Mouse (Mus musculus): ENCODE measurements around the gene Dab2ip.

Dab2ip gene

DNA sequence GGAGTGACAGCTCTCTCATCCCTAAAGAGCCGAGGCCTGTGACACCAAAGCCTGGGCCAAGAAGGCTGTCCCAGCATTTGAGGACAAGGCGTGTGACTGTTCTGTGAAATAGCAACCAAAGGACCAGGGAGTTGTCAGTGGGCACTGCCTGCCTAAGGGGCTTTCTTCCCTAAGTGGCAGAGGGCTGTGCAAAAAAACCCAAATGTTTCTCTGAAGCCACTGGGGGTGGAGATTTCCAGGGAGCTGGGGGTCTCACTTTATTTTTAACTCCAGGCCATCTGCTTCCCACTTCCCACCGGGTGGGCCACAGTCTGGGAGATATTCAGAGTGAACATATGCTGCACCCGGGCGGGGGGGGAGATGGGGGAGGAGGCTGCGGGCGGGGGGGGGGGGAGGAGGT is 188.6 kb downstream of the Dab2ip start:
- peak in 1 of 2 experiments; percentile 36 for DNase-seq (ENCODE audit: low spot score in 2 of 2)

DNA sequence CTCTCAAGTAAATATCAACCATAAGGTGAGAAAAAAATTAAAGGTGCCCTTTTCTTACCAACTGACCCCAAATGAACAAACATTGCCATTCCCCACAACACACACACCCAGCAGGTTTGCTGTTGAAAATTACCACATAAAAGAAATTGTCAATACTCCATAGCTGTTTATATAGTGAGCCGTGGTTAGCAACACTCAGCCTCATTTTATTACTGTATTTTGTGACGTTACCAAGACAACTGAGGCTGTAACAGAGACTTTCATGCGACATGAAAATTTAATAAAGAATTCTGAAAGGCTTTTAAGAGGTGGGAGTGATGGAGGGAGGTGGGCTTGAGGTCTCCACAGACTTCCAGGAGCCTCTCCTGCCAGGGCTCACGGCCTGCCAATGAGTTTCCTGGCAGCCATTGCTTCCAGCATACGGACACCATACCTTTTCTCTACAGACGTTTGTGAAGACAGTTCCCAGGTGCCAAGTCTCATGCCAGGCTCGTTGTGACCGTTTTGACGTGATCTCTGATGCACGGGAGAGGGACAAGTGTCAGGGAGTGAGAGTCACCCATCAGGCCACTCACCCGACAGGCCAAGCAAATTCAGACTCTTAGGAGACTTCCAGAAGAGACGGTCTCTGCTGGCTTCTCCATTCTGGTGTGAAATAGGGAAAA is 189.4 kb downstream of the Dab2ip start:
- no peak for DNase-seq (ENCODE audit: low spot score in 2 of 2)

DNA sequence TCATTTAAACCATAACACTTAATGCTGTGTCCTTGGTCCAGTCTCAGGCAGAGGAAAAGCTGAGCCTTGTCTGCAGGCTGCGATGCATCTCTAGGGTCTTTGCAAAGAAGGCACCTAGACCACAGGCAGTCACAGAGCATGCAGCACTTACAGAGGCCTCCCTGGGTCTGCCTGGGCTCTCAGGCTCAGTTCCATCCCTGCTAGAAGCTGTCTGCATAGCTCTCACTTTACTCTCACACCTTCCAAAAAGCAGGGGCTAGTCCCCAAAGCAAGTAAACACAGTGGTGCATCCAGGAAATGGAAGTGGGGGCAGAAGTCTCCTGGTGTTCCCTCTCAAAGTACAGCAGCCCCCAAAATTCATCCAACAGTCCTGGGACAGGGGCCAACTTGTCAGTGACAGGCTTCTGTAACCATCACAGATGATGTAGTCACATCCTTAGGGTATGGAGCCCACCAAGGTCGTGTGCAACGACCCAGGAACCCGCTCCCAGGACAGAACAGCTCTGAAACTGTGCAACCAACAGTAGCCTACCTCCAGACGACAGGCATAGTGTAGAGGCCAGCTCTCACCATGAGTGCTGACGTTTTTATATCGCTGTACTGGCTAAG is 192.6 kb downstream of the Dab2ip start:
- no peak for DNase-seq (ENCODE audit: low spot score in 2 of 2)

DNA sequence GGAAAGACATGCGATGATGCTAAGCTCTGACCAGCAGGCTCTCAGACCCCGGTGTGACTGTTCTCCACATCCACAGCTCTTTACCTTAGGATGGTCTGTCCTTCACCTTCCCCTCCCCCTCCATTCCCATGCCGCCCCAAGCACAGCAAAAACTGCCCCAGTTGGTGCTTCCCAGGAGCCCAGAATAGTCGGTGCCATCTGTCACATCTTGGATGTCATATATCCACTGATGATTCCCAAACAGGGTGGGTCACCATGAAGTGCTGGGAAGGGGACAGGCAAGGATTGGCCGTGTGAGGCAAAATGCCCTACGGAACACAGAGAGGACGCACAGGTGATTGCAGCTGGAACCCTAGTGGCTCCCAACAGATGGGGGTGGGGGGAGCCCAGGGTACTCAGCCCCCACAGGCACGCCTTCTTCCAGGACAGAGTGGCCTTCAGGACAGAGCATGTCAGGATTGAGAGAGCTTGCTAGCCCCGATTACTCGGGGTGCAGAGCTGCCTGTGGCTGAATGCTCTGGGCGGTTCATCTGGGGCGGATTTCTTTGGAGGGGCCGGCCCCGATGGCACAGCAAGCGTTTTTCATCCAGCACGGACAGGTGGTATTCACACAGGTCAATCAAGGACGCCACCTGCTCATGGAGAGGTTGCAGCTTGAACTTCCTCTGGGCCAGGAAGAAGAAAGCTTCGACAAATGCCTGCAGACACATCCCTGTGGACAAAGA is 193.9 kb downstream of the Dab2ip start:
- DNase-seq (ENCODE audit: low spot score in 2 of 2), result no peak

DNA sequence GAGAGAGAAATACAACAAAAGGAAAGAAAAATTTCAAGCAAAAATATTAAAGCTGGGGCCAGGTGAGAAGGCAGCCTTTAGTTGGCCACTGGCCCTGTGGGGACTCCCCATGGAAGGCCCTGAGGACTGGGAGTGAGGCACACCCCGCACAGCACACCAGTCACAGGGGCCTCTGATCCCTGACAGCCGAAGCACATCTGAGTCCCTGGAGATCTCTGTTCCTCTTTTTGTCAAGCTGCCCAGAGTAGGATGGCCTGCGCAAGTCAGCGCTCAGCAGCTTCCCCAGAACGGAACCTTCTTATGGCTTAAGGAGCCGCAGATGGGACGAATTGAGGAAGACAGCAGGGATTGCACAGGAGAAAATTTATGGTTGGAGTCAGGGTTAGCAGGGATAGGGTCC is 198.4 kb downstream of the Dab2ip start:
- no peak for DNase-seq (ENCODE audit: low spot score in 2 of 2)

DNA sequence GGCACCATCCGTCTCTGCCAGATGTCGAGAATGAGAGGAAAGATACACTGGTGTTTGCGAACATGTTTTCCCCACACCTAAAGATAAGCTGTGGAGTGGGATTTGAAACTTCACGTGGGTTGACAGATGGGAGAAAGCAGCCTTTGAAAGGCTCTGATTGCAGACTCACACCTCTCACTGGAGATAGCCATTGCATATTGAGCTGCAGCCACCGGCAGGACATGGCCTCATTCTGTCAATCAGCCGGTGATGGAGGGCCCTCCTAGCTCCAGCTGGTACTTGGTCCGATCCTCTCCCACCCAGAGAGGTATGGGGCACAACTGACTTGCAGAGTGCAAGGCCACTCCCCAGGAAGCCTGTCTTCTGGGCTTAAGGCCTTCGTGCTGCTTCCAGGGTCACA is 202.3 kb downstream of the Dab2ip start:
- DNase-seq (ENCODE audit: low spot score in 2 of 2), result no peak

DNA sequence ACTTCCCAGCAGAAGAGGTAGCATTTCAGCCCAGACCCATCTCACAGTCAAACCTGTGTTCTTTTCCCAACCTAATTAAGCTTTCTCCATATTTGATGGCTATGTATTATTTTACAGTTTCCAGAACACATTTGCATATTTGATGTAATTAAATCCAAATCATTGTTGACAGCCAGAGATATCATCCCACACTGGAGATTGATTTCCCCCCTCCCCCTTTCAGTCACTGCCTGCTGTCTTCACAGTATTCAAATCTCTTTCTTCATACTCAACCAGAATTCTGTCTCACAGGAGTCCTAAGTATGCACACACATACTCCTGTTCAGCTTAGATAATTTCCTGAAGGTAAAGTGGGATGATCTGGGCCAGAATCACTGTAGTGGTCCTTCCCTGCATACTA is 202.8 kb downstream of the Dab2ip start:
- no peak for DNase-seq (ENCODE audit: low spot score in 2 of 2)

DNA sequence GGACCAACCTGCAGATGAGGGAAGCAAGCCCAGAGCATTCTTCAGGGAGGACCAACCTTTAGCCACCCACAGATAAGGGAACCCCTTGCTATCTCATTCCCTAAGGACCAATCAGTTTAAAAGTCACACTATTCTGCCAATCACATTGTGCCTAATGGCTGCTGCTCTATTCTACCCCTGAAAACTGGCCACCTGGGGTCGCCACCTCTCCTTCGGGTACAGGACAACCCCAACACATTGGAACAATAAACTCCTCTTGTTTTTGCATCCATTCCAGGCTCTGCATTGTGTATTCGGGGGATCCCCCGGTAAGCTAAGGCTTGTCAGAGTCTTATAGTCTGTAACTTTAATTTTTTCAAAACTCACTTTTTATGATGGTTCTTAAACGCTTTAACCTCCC is 203.4 kb downstream of the Dab2ip start:
- DNase-seq (ENCODE audit: low spot score in 2 of 2), result no peak

DNA sequence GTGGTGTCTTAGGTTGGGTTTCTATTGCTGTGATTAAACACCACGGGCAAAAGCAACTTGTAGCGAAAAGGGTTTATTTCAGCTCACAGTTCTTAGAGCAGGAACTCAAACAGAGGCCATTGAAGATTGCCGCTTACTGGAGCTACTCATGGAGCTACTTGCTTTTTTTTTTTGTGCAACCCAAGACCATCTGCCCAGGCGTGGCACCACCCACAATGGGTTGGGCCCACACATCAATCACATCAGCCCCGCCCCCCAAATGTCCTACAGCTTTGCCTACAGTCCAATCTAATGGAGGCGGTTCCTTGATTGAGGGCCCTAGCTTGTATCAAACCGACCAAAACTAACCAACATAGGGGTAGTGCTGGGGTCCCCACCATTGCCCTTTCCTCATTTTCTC is 205.8 kb downstream of the Dab2ip start:
- no peak for DNase-seq (ENCODE audit: low spot score in 2 of 2)

DNA sequence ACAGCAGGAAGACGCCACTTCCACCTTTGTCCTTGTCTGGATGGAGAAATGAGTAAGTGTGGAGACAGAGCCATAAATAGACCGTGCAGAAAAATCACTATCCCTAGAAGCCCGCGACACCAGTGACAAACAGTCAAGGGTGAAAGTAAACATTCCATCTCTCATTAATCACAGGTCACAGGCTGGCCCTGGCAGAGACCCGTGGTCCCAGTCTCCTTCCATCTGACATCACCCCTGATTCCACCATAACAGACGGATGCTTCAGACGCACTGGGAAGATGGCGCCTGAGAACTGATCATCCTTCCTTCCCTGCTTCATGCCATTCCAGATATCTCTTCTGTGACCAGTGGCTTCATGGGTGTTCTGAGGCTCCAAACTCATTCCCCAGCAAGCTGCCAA is 206.3 kb downstream of the Dab2ip start:
- DNase-seq (ENCODE audit: low spot score in 2 of 2), result no peak

DNA sequence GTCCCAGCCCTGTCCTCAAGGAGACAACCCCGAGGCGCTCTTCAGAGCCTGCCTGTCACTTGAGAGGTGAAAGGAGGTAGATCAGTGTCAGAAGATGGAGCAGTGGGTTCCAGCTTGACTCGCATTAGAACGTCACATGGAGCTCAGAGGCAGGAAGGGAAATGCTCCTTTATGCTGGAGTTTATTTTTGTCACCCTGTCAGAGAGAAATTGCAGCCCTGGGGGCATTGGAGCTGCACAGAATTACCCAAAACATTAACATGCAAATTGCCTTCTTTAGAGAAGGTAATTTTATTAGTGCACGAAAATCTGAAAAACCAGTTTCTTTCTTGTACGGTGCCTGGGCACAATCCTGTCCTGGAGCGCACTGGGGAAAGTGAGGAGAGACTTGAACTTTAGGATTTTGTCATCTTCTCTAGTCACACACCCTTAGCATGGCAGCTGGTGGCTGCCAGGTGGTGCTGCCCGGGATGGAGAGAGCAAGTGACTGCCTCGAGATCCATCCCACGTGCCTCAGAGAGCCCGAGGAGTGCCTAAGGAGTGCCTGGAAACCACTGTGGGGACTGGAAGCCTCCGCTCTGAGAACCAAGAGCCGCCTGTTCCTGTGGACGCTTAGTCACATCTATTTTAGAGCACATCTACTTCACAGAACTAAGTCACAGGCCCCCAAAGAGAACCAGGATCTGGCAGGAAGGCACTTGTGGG is 209.9 kb downstream of the Dab2ip start:
- DNase-seq (ENCODE audit: low spot score in 2 of 2), result no peak

DNA sequence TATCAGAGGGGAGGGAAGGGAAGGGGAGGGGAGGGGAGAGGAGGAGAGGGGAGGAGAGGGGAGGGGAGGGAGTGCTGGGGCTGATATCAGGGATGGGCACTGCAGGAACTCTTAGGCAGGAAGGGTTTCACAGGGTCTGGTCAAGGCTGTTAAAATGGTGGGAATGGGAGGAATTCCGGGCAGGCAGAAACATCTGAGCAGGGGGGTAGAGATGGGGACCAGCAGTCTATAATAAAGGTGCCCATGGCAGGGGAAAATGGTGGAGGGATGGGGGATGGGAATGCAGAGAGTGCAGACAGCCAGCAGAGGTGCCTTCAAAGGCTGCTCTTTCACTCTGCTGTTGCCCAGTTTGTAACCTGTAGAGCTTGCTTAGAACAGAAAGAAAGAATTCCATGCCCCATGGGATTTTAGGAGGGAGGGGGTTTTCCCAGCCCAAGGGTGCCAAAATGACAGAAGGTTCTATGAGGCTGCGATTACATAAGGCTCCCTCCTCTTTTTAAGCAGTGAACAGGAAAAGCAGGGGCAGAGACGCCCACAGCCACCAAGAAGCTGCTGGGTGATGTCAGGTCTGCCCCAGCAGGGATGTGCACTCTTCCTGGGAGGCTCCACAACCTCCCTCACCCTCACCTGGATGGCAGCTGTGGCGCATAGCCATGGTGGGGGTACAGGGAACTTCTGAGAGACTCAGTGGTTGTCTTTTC is 210.6 kb downstream of the Dab2ip start:
- DNase-seq (ENCODE audit: low spot score in 2 of 2), result no peak

DNA sequence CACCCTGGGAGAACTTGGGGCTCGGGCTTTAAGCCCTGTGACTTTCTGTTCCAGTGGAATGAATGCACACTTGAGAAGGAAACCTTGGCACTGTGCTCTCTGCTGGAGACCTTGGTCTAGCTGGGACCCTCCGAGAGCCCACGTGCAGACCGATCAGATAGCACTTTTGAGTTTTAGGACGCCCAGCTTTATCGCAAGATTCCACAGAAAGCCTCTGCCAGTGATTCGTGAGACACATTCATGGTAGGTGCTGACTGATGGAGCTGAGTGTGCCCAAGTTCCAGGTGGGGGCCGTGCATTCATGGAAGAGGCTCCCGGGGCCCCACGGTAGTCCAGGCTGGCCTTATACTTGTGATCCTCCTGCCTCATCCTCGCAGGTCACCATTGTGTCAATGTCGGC is 211.3 kb downstream of the Dab2ip start:
- DNase-seq (ENCODE audit: low spot score in 2 of 2), result no peak

DNA sequence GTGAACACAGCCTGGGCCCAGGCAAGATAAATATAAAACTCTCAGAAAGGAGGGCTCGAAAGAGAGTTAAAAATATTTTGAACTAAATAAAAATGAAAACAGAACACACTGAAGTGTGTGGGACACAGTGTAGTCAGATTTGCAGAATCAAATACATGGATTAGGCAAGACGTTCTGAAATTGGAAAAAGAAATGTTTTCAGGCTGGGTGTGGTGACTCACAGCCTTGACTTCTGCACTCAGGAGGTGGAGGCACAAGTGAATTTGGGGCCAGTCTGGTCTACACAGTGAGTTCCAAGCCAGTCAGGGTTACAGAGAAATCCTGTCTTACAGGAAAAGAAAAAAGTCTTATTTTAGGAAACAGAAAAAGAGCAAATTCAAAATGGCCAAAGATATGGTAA is 212.5 kb downstream of the Dab2ip start:
- no peak for DNase-seq (ENCODE audit: low spot score in 2 of 2)

DNA sequence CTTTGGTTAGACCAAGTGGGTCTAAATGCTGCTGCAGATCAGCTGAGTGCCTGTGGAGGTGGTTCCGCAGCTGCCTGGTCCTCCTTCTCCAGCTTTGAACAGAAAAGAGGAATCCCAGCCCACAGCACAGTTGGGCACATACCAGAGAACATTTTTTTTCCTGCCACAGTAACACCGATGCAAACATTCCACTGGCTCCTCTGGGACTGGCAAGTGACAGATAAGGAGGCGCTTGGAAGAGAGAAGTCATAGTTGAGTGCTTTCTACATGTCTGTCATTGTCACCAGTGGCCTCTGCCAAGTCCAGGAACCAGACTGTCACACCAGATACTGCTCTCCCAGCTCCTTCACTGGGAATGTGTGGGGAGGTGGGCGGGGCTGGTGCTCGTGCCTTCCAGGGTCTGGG is 217.6 kb downstream of the Dab2ip start:
- DNase-seq (ENCODE audit: low spot score in 2 of 2), result no peak

DNA sequence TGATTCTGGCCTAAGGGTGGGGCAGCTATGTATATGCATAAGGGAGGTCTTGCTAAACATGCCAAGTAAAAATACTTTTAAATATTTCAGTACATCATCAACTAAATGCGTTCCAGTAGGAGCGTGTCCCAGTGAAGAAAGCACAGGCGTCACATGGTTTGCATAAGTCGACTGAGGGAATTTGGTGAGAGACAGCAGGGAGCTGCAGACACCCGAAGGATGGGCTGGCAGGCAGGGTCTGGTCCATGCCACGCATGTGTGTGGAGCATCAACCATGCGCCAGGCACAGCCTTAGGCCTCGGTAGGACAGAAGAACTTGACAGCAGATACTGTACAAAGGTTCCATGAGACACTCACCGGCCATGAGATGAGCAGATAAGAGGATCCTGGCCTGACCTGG is 218.9 kb downstream of the Dab2ip start:
- DNase-seq (ENCODE audit: low spot score in 2 of 2), result no peak

DNA sequence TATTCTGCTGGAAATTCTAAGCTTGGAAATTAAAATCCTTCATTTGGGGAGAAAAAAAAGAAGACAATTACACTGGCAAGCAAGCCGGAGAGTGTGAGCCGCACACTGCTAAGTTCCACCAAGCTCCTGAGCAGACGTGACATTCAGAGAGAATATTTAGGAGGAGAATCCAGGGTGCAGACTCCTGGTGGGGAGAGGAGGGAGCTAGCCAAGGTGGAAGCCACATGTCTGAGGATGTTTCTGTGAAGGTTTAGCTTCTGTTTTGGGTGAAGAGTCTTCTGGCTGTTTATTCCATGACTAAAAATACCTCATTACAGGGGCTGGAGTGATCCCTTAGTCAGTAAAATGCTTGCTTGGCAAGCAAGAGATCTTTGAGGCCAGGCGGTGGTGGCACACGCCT is 221.2 kb downstream of the Dab2ip start:
- no peak for DNase-seq (ENCODE audit: low spot score in 2 of 2)
